Mouse (Mus musculus): Measurements from ENCODE around the gene Rnf227. TPM values are rescaled to one million over a fixed set of nuclear protein-coding genes. Genes with fewer than 3 reads are reported as not detected.

Rnf227 gene
- polyA plus RNA-seq (2012; rRNA removed), result 142 and 144 TPM in 2 replicates

DNA sequence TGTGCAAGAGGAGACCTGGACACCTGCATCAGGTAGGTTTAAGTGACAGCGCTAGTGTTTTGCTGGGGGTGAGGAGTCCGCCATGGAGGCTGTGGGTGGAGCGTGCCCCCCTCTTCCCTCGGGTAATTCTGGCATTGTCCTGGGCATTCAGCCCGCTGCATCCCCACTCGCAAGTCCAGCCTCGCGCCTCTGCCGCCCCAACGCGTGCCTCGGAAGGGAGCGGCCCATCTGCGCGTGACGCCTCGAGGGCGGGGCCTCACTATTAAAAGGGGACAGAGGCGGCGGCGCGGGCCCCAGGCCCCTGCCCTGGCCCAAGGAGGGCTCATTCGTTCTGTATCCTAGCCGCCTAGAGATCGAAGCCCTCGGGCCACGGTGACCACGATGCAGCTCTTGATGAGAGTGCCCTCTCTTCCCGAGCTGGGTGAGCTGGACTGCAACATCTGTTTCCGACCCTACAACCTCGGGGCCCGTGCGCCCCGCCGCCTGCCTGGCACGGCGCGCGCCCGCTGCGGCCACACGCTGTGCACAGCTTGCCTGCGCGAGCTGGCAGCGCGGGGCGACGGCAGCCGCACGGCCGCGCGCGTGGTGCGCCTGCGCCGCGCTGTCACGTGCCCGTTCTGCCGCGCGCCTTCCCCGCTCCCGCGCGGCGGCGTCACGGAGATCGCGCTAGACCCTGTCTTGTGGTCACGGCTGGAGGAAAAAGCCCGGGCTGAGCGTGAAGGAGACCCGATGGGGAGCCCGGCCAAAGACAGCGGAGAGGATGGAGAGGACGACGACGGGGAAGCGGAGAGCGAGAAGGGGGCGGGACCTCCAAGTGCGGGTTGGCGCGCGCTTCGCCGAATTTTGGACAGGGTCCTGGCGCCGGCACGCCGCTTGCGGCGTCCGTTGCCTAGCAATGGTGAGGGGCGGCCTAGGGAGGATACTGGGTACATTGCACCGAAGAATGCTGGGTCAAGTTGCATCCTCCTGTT is at the start of gene Rnf227:
Gene Rnf227, plus strand, starts transcription at position 301 of the 971 bp plus-strand sequence.
- H3K4me1 ChIP-seq (ENCODE audit: control insufficient read depth, insufficient read depth, low read length), result no peaks in the 10 kb centered on the region; the same call in 1 of the 2 replicates
- peak within 1 kb of the TSS; percentile 85 for H3K27ac ChIP-seq (ENCODE audit: insufficient read depth, low read length)
- peak within 1 kb of the TSS; percentile 51 for H3K4me3 ChIP-seq (ENCODE audit: insufficient read depth, low read length)
- peak; percentile 84; the same call in 1 of the 2 replicates for TF ChIP-seq POLR2A (IDR thresholded peaks at IDR 0.05; ENCODE audit: extremely low read depth, insufficient read depth, low read length)
- no peak for TF ChIP-seq CTCF (IDR thresholded peaks at IDR 0.05; ENCODE audit: extremely low read depth, insufficient read depth, low read length)

GRCm38 (mm10) chr11:69291111-69291510 is 49.1 kb upstream of the Rnf227 start:
- H3K27ac ChIP-seq (ENCODE audit: insufficient read depth, low read length), result no peak overlapping the region
- TF ChIP-seq CTCF (IDR thresholded peaks at IDR 0.05; ENCODE audit: extremely low read depth, insufficient read depth, low read length) (no peak), POLR2A (IDR thresholded peaks at IDR 0.05; ENCODE audit: extremely low read depth, insufficient read depth, low read length) (no peak)
- no peak overlapping the region for H3K4me3 ChIP-seq (ENCODE audit: insufficient read depth, low read length)
- H3K4me1 ChIP-seq (ENCODE audit: control insufficient read depth, insufficient read depth, low read length), result no peaks in the 10 kb centered on the region

DNA sequence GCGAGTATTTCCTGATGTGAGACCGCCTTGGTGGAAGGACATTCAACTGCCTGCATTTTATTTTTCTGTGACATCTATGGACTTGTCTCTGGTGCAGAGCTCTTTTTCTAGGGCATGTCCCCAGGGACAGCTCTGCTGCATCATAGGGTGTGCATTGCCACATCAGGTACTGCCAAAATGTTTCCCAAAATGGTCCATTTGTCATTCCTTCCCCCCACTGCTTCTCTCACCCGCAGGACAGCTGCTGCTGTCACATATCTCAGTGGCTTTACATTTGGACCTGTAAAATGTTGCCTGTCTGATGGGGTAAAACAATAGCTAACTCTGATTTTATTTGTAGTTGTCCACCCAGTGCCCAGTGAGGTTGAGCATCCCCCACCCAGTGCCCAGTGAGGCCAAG is 45.0 kb upstream of the Rnf227 start:
- Histone ChIP-seq H3K4me3 (ENCODE audit: insufficient read depth, low read length) (no peak overlapping the region), H3K4me1 (ENCODE audit: control insufficient read depth, insufficient read depth, low read length) (no peaks in the 10 kb centered on the region; the same call in 1 of the 2 replicates), H3K27ac (ENCODE audit: insufficient read depth, low read length) (no peak overlapping the region)
- TF ChIP-seq CTCF (IDR thresholded peaks at IDR 0.05; ENCODE audit: extremely low read depth, insufficient read depth, low read length), result no peak
- TF ChIP-seq POLR2A (IDR thresholded peaks at IDR 0.05; ENCODE audit: extremely low read depth, insufficient read depth, low read length), result no peak

GRCm38 (mm10) chr11:69297799-69298198 is 42.5 kb upstream of the Rnf227 start:
- H3K27ac ChIP-seq (ENCODE audit: insufficient read depth, low read length), result peak overlapping the region; percentile 6; the same call in 1 of the 2 replicates
- H3K4me3 ChIP-seq (ENCODE audit: insufficient read depth, low read length), result no peak overlapping the region
- no peaks in the 10 kb centered on the region; the same call in 1 of the 2 replicates for H3K4me1 ChIP-seq (ENCODE audit: control insufficient read depth, insufficient read depth, low read length)
- TF ChIP-seq POLR2A (IDR thresholded peaks at IDR 0.05; ENCODE audit: extremely low read depth, insufficient read depth, low read length) (no peak), CTCF (IDR thresholded peaks at IDR 0.05; ENCODE audit: extremely low read depth, insufficient read depth, low read length) (no peak)

GRCm38 (mm10) chr11:69298231-69298630 is 42.0 kb upstream of the Rnf227 start:
- Histone ChIP-seq H3K4me1 (ENCODE audit: control insufficient read depth, insufficient read depth, low read length) (no peaks in the 10 kb centered on the region; the same call in 1 of the 2 replicates), H3K4me3 (ENCODE audit: insufficient read depth, low read length) (no peak overlapping the region), H3K27ac (ENCODE audit: insufficient read depth, low read length) (peak overlapping the region; percentile 75)
- TF ChIP-seq POLR2A (IDR thresholded peaks at IDR 0.05; ENCODE audit: extremely low read depth, insufficient read depth, low read length) (no peak), CTCF (IDR thresholded peaks at IDR 0.05; ENCODE audit: extremely low read depth, insufficient read depth, low read length) (no peak)

DNA sequence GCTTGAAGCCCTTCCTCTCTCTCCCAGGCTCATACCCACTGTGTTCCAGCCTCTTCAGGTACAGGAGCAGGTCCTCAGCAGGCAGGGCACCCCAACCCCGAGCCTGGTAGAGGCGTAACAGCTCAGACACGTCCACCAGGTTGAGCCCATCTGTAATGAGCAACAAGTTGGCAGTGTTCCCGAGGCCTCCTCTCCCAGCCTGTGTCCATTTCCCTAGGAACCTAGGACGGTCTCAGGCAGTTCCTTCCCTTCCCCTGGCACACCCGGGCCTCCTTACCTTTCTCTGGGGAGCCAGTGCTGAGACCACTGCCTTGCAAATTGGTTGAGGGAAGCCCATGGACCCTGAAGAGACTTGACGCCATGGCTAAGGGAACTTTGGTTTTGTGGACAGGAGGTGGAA is 37.4 kb upstream of the Rnf227 start:
- no peak overlapping the region for H3K4me3 ChIP-seq (ENCODE audit: insufficient read depth, low read length)
- no peaks in the 10 kb centered on the region for H3K4me1 ChIP-seq (ENCODE audit: control insufficient read depth, insufficient read depth, low read length)
- no peak overlapping the region for H3K27ac ChIP-seq (ENCODE audit: insufficient read depth, low read length)
- no peak for TF ChIP-seq CTCF (IDR thresholded peaks at IDR 0.05; ENCODE audit: extremely low read depth, insufficient read depth, low read length)
- no peak for TF ChIP-seq POLR2A (IDR thresholded peaks at IDR 0.05; ENCODE audit: extremely low read depth, insufficient read depth, low read length)

GRCm38 (mm10) chr11:69305291-69305690 is 35.0 kb upstream of the Rnf227 start:
- TF ChIP-seq POLR2A (IDR thresholded peaks at IDR 0.05; ENCODE audit: extremely low read depth, insufficient read depth, low read length) (no peak), CTCF (IDR thresholded peaks at IDR 0.05; ENCODE audit: extremely low read depth, insufficient read depth, low read length) (no peak)

DNA sequence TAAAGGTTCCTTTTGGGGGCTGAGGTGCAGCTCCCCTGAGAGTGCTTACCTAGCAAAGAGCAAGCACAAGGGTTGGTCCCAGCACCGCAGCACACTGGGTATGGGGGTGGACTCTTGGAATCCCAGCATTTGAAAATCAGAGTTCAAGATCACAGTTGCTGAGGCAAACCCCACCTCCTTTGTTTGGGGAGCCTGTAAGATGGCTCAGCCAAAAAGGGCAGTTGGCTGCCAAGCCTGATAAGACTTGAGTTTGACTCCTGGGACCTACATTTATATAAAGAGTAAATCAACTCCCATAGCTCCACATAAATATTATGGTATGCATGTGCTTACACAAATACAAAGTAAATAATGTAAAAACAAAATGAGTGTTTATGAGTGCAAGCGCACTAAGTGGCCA is 34.2 kb upstream of the Rnf227 start:
- H3K4me3 ChIP-seq (ENCODE audit: insufficient read depth, low read length), result no peak overlapping the region
- no peaks in the 10 kb centered on the region for H3K4me1 ChIP-seq (ENCODE audit: control insufficient read depth, insufficient read depth, low read length)
- TF ChIP-seq POLR2A (IDR thresholded peaks at IDR 0.05; ENCODE audit: extremely low read depth, insufficient read depth, low read length) (no peak), CTCF (IDR thresholded peaks at IDR 0.05; ENCODE audit: extremely low read depth, insufficient read depth, low read length) (no peak)
- H3K27ac ChIP-seq (ENCODE audit: insufficient read depth, low read length), result no peak overlapping the region

More at GRCm38 (mm10) chr11:69305291-69305690, 35.0 kb upstream of the Rnf227 start:
- Histone ChIP-seq H3K27ac (ENCODE audit: insufficient read depth, low read length) (no peak overlapping the region), H3K4me1 (ENCODE audit: control insufficient read depth, insufficient read depth, low read length) (no peaks in the 10 kb centered on the region), H3K4me3 (ENCODE audit: insufficient read depth, low read length) (no peak overlapping the region)

- no peak for TF ChIP-seq POLR2A (IDR thresholded peaks at IDR 0.05; ENCODE audit: extremely low read depth, insufficient read depth, low read length)
- no peak for TF ChIP-seq CTCF (IDR thresholded peaks at IDR 0.05; ENCODE audit: extremely low read depth, insufficient read depth, low read length)
- no peaks in the 10 kb centered on the region for H3K4me1 ChIP-seq (ENCODE audit: control insufficient read depth, insufficient read depth, low read length)
- H3K27ac ChIP-seq (ENCODE audit: insufficient read depth, low read length), result no peak overlapping the region
- no peak overlapping the region for H3K4me3 ChIP-seq (ENCODE audit: insufficient read depth, low read length)
These were observed 29.0 kb upstream of the Rnf227 start for GRCm38 (mm10) chr11:69311266-69311665.

All from cortical plate, adult 2 months (tissue).